9 mouse cellular contexts compared by ENCODE assay signal in genomic region chr6:51459313-51460020, GRCm38 (mm10). TPM values are rescaled to one million over a fixed set of nuclear protein-coding genes. Genes with fewer than 3 reads are reported as not detected.
A peak's percentile ranks its signal among the peaks of the same experiment; 100 is the strongest.
DNase-seq lines count a peak whose midpoint lies in the region; ATAC-seq lines count a peak whose summit lies in the region.
"Had no signal": no experiment of that assay in that cellular context is flagged by ENCODE, and none has a peak within 500 bp of the region (broad histone marks: within the 10 kb centered on the region; RNA-seq: fewer than 3 reads in every experiment).

No protein-coding gene starts in this region.

- peak; percentile 71 for DNase-seq in embryo, embryonic 10 days (ENCODE audit: low spot score)
- no peak for DNase-seq in embryo, embryonic 11 days
- DNase-seq in NIH3T3 (ENCODE audit: low read depth): peak; percentile 58
- DNase-seq in midbrain, embryonic 14.5 days: peak; percentile 41
- no peak for DNase-seq in frontal cortex, postnatal 14 days (ENCODE audit: low spot score in 2 of 2)
- DNase-seq in urinary bladder, postnatal 4 days (ENCODE audit: low spot score in 2 of 2): no peak
- DNase-seq in urinary bladder, postnatal 25 days (ENCODE audit: low spot score): no peak

- no peak overlapping the region for H3K4me3 ChIP-seq in hindbrain, embryonic 15.5 days
- no peak overlapping the region for H3K4me3 ChIP-seq in midbrain, embryonic 14.5 days (replicated peaks; ENCODE audit: low read depth, low read length)
- H3K4me3 ChIP-seq: left cerebral cortex, adult 2 months had no signal

- H3K9me3 ChIP-seq in hindbrain, embryonic 15.5 days: no peaks in the 10 kb centered on the region
- no peaks in the 10 kb centered on the region for H3K9me3 ChIP-seq in midbrain, embryonic 14.5 days (ENCODE audit: control insufficient read depth, low read length)

- H3K27ac ChIP-seq in hindbrain, embryonic 15.5 days (replicated peaks): no peak overlapping the region
- H3K27ac ChIP-seq in midbrain, embryonic 14.5 days (replicated peaks; ENCODE audit: low read depth, low read length): no peak overlapping the region
- H3K27ac ChIP-seq: left cerebral cortex, adult 2 months had no signal

- peak; percentile 63 for ATAC-seq in hindbrain, embryonic 15.5 days (ENCODE audit: low FRiP score, low read depth)
- ATAC-seq in midbrain, embryonic 14.5 days (ENCODE audit: low FRiP score, low TSS enrichment): peak; percentile 41; the same call in 1 of the 2 replicates

- no peak overlapping the region for H3K4me2 ChIP-seq in hindbrain, embryonic 15.5 days
- H3K4me2 ChIP-seq in midbrain, embryonic 14.5 days (ENCODE audit: low read length): no peak overlapping the region

- no peaks in the 10 kb centered on the region for H3K27me3 ChIP-seq in hindbrain, embryonic 15.5 days
- no peaks in the 10 kb centered on the region for H3K27me3 ChIP-seq in midbrain, embryonic 14.5 days (ENCODE audit: control insufficient read depth, insufficient read depth, low read length)

- H3K9ac ChIP-seq in hindbrain, embryonic 15.5 days: no peak overlapping the region
- H3K9ac ChIP-seq in midbrain, embryonic 14.5 days (replicated peaks; ENCODE audit: low read length): no peak overlapping the region

- WGBS in hindbrain, embryonic 15.5 days: 38% methylated on average over 5 of the region's 5 CpGs
- WGBS in midbrain, embryonic 14.5 days: 39% methylated on average over 5 of the region's 5 CpGs

- peaks cover 51% of the 10 kb centered on the region for H3K36me3 ChIP-seq in hindbrain, embryonic 15.5 days
- H3K36me3 ChIP-seq in midbrain, embryonic 14.5 days (ENCODE audit: control insufficient read depth, insufficient read depth, low read length): peaks cover 65% of the 10 kb centered on the region

- peaks cover 10% of the 10 kb centered on the region for H3K4me1 ChIP-seq in hindbrain, embryonic 15.5 days (replicated peaks)
- no peaks in the 10 kb centered on the region for H3K4me1 ChIP-seq in midbrain, embryonic 14.5 days (ENCODE audit: control insufficient read depth, insufficient read depth, low read length)

RNA-seq across cellular contexts. Expression of gene Hnrnpa2b1, which starts 10.2 kb away (rescaled TPM):
- 1,277 and 1,313 TPM in 2 replicates for polyA plus RNA-seq in hindbrain, embryonic 15.5 days (2015; fragmentation: Nextera tagmentation; extraction: Ambion mirVana)
- 859 and 918 TPM in 2 replicates for polyA plus RNA-seq in midbrain, embryonic 14.5 days (2014; fragmentation: Nextera tagmentation; extraction: Ambion mirVana)

RNA-seq across cellular contexts. Expression of gene Cbx3, which starts 10.7 kb away (rescaled TPM):
- 335 and 378 TPM in 2 replicates for polyA plus RNA-seq in hindbrain, embryonic 15.5 days (2015; fragmentation: Nextera tagmentation; extraction: Ambion mirVana)
- 518 and 525 TPM in 2 replicates for polyA plus RNA-seq in midbrain, embryonic 14.5 days (2014; fragmentation: Nextera tagmentation; extraction: Ambion mirVana)

RNA-seq across cellular contexts. Expression of gene Nfe2l3, which starts 27.0 kb away (rescaled TPM):
- 7.4 and 7.5 TPM in 2 replicates for polyA plus RNA-seq in hindbrain, embryonic 15.5 days (2015; fragmentation: Nextera tagmentation; extraction: Ambion mirVana)
- polyA plus RNA-seq in midbrain, embryonic 14.5 days (2014; fragmentation: Nextera tagmentation; extraction: Ambion mirVana): 8.2 and 9.0 TPM in 2 replicates

Comparison
In these comparisons a context has a peak if more than half of its experiments do, and no peak if none do; other contexts are left out.
1. DNase-seq: peak in embryo, embryonic 10 days (single experiment), NIH3T3 (single experiment) and midbrain, embryonic 14.5 days (single experiment); none in embryo, embryonic 11 days (single experiment), frontal cortex, postnatal 14 days (0 of 2), urinary bladder, postnatal 4 days (0 of 2) and urinary bladder, postnatal 25 days (single experiment).